Mouse (Mus musculus): ENCODE measurements around the gene Fam49a. TPM values are rescaled to one million over a fixed set of nuclear protein-coding genes. Genes with fewer than 3 reads are reported as not detected.

Fam49a gene
- polyA plus RNA-seq, 1 experiment from 2014 or later = 66.3 TPM

GRCm38 (mm10) chr12:12389271-12389670 lies 127.3 kb downstream of the Fam49a start:
- DNase-seq (ENCODE audit: low spot score) (no peak), ATAC-seq (ENCODE audit: low FRiP score) (no peak)
- no peaks in the 10 kb centered on the region for H3K4me1 ChIP-seq (replicated peaks; ENCODE audit: control insufficient read depth, insufficient read depth, low read length)
- no peaks in the 10 kb centered on the region for H3K36me3 ChIP-seq (replicated peaks; ENCODE audit: control insufficient read depth, insufficient read depth)
- H3K27me3 ChIP-seq (ENCODE audit: control insufficient read depth, insufficient read depth, low read length) = no peaks in the 10 kb centered on the region
- H3K9ac ChIP-seq = no peak overlapping the region
- H3K4me3 ChIP-seq (replicated peaks; ENCODE audit: low read length) = no peak overlapping the region
- H3K4me2 ChIP-seq (replicated peaks) = no peak overlapping the region
- no peak overlapping the region for H3K27ac ChIP-seq
- no peaks in the 10 kb centered on the region for H3K9me3 ChIP-seq (ENCODE audit: control insufficient read depth, low read length)
- 92% methylated on average over 1 of the region's 1 CpGs for WGBS

- ATAC-seq (ENCODE audit: low FRiP score) (no peak), DNase-seq (ENCODE audit: low spot score) (peak; percentile 69)
- Histone ChIP-seq H3K9ac (no peak overlapping the region), H3K4me3 (replicated peaks; ENCODE audit: low read length) (no peak overlapping the region), H3K27ac (no peak overlapping the region), H3K27me3 (ENCODE audit: control insufficient read depth, insufficient read depth, low read length) (no peaks in the 10 kb centered on the region), H3K36me3 (replicated peaks; ENCODE audit: control insufficient read depth, insufficient read depth) (no peaks in the 10 kb centered on the region), H3K9me3 (ENCODE audit: control insufficient read depth, low read length) (no peaks in the 10 kb centered on the region), H3K4me2 (replicated peaks) (no peak overlapping the region), H3K4me1 (replicated peaks; ENCODE audit: control insufficient read depth, insufficient read depth, low read length) (no peaks in the 10 kb centered on the region)
- WGBS = 29% methylated on average over 6 of the region's 6 CpGs
Measured at GRCm38 (mm10) chr12:12396224-12396623, 134.3 kb downstream of the Fam49a start.

DNA sequence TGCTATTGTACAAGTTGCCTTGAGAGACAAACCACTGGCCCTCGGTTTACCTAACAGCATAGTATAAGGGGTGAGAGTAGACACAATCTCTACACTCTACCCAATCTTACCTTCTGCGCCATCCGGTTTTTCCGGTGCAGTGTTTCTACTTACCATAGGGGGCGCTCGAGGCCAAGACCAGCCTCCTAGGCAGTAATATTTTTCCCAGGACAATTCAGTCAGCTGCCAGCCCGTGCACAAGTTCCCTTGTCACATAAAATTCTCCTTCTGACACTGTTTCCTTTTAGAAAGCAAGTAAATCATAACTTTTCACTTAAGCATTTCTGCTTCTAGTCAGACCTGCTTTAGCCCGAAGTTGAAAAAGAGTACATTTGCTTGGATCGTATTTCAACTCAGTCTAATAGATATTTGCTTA lies 139.1 kb downstream of the Fam49a start:
- WGBS = 52% methylated on average over 9 of the region's 9 CpGs
- no peaks in the 10 kb centered on the region for H3K4me1 ChIP-seq (replicated peaks; ENCODE audit: control insufficient read depth, insufficient read depth, low read length)
- H3K4me2 ChIP-seq (replicated peaks) = peak overlapping the region; percentile 20
- no peaks in the 10 kb centered on the region for H3K36me3 ChIP-seq (replicated peaks; ENCODE audit: control insufficient read depth, insufficient read depth)
- no peaks in the 10 kb centered on the region for H3K9me3 ChIP-seq (ENCODE audit: control insufficient read depth, low read length)
- H3K27me3 ChIP-seq (ENCODE audit: control insufficient read depth, insufficient read depth, low read length) = no peaks in the 10 kb centered on the region
- H3K9ac ChIP-seq = no peak overlapping the region
- H3K27ac ChIP-seq = no peak overlapping the region
- ATAC-seq (ENCODE audit: low FRiP score) (no peak), DNase-seq (ENCODE audit: low spot score) (no peak)
- H3K4me3 ChIP-seq (replicated peaks; ENCODE audit: low read length) = no peak overlapping the region

DNA sequence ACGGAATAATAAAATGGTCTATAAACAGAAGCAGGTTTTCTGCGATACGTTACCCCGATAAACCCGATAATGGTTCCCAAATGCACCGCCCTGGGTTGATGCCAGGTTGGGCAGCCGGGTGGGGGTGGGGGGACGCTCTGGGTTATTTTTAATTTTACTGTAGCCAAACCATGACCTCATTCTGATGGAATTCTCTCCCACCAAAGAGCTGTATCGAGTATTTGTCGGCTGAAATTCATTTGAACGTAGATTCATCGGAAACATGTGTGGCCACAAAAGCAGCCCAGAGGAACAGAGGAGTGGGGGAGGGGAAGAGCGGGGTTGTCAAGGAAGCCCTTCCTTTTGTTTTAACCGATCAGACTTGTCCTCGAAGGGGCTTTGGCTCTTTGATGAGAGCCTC lies 139.6 kb downstream of the Fam49a start:
- no peaks in the 10 kb centered on the region for H3K9me3 ChIP-seq (ENCODE audit: control insufficient read depth, low read length)
- H3K27ac ChIP-seq = no peak overlapping the region
- no peak overlapping the region for H3K9ac ChIP-seq
- no peak for DNase-seq (ENCODE audit: low spot score)
- no peak overlapping the region for H3K4me3 ChIP-seq (replicated peaks; ENCODE audit: low read length)
- H3K4me1 ChIP-seq (replicated peaks; ENCODE audit: control insufficient read depth, insufficient read depth, low read length) = no peaks in the 10 kb centered on the region
- no peaks in the 10 kb centered on the region for H3K36me3 ChIP-seq (replicated peaks; ENCODE audit: control insufficient read depth, insufficient read depth)
- WGBS = 61% methylated on average over 15 of the region's 15 CpGs
- H3K4me2 ChIP-seq (replicated peaks) = peak overlapping the region; percentile 20
- H3K27me3 ChIP-seq (ENCODE audit: control insufficient read depth, insufficient read depth, low read length) = no peaks in the 10 kb centered on the region
- ATAC-seq (ENCODE audit: low FRiP score) = no peak

- 62% methylated on average over 10 of the region's 10 CpGs for WGBS
- Histone ChIP-seq H3K4me1 (replicated peaks; ENCODE audit: control insufficient read depth, insufficient read depth, low read length) (no peaks in the 10 kb centered on the region), H3K36me3 (replicated peaks; ENCODE audit: control insufficient read depth, insufficient read depth) (no peaks in the 10 kb centered on the region), H3K9me3 (ENCODE audit: control insufficient read depth, low read length) (no peaks in the 10 kb centered on the region), H3K9ac (no peak overlapping the region), H3K4me3 (replicated peaks; ENCODE audit: low read length) (no peak overlapping the region), H3K4me2 (replicated peaks) (no peak overlapping the region), H3K27ac (no peak overlapping the region), H3K27me3 (ENCODE audit: control insufficient read depth, insufficient read depth, low read length) (no peaks in the 10 kb centered on the region)
- ATAC-seq (ENCODE audit: low FRiP score) (no peak), DNase-seq (ENCODE audit: low spot score) (no peak)
Measured at GRCm38 (mm10) chr12:12405491-12406110, 143.7 kb downstream of the Fam49a start.

- Histone ChIP-seq H3K9me3 (ENCODE audit: control insufficient read depth, low read length) (no peaks in the 10 kb centered on the region), H3K27me3 (ENCODE audit: control insufficient read depth, insufficient read depth, low read length) (no peaks in the 10 kb centered on the region), H3K4me2 (replicated peaks) (no peak overlapping the region), H3K4me1 (replicated peaks; ENCODE audit: control insufficient read depth, insufficient read depth, low read length) (no peaks in the 10 kb centered on the region), H3K36me3 (replicated peaks; ENCODE audit: control insufficient read depth, insufficient read depth) (no peaks in the 10 kb centered on the region), H3K27ac (no peak overlapping the region), H3K4me3 (replicated peaks; ENCODE audit: low read length) (no peak overlapping the region), H3K9ac (no peak overlapping the region)
- ATAC-seq (ENCODE audit: low FRiP score) = no peak
- DNase-seq (ENCODE audit: low spot score) = no peak
- WGBS = 76% methylated on average over 5 of the region's 5 CpGs
Measured at GRCm38 (mm10) chr12:12409044-12409443, 147.1 kb downstream of the Fam49a start.

GRCm38 (mm10) chr12:12412674-12413073 lies 150.7 kb downstream of the Fam49a start:
- no peaks in the 10 kb centered on the region for H3K27me3 ChIP-seq (ENCODE audit: control insufficient read depth, insufficient read depth, low read length)
- no peaks in the 10 kb centered on the region for H3K36me3 ChIP-seq (replicated peaks; ENCODE audit: control insufficient read depth, insufficient read depth)
- no peaks in the 10 kb centered on the region for H3K9me3 ChIP-seq (ENCODE audit: control insufficient read depth, low read length)
- H3K4me2 ChIP-seq (replicated peaks) = no peak overlapping the region
- ATAC-seq (ENCODE audit: low FRiP score) (no peak), DNase-seq (ENCODE audit: low spot score) (peak; percentile 82)
- no peak overlapping the region for H3K9ac ChIP-seq
- no peaks in the 10 kb centered on the region for H3K4me1 ChIP-seq (replicated peaks; ENCODE audit: control insufficient read depth, insufficient read depth, low read length)
- H3K27ac ChIP-seq = no peak overlapping the region
- 41% methylated on average over 5 of the region's 5 CpGs for WGBS
- no peak overlapping the region for H3K4me3 ChIP-seq (replicated peaks; ENCODE audit: low read length)

- no peak overlapping the region for H3K27ac ChIP-seq
- no peak for DNase-seq (ENCODE audit: low spot score)
- no peaks in the 10 kb centered on the region for H3K36me3 ChIP-seq (replicated peaks; ENCODE audit: control insufficient read depth, insufficient read depth)
- ATAC-seq (ENCODE audit: low FRiP score) = no peak
- H3K9ac ChIP-seq = no peak overlapping the region
- H3K9me3 ChIP-seq (ENCODE audit: control insufficient read depth, low read length) = no peaks in the 10 kb centered on the region
- WGBS = 2% methylated on average over 2 of the region's 2 CpGs
- no peak overlapping the region for H3K4me2 ChIP-seq (replicated peaks)
- H3K27me3 ChIP-seq (ENCODE audit: control insufficient read depth, insufficient read depth, low read length) = 0 out of 2 replicates have a peak, but pooled peaks cover 2% of the 10 kb centered on the region
- H3K4me1 ChIP-seq (replicated peaks; ENCODE audit: control insufficient read depth, insufficient read depth, low read length) = 0 out of 2 replicates have a peak, but pooled peaks cover 5% of the 10 kb centered on the region
- H3K4me3 ChIP-seq (replicated peaks; ENCODE audit: low read length) = no peak overlapping the region
Measured at GRCm38 (mm10) chr12:12420423-12420822, 158.5 kb downstream of the Fam49a start.

- peak overlapping the region; percentile 82 for H3K27ac ChIP-seq
- peak overlapping the region; percentile 79 for H3K4me2 ChIP-seq (replicated peaks)
- no peaks in the 10 kb centered on the region for H3K36me3 ChIP-seq (replicated peaks; ENCODE audit: control insufficient read depth, insufficient read depth)
- 0 out of 2 replicates have a peak, but pooled peaks cover 2% of the 10 kb centered on the region for H3K27me3 ChIP-seq (ENCODE audit: control insufficient read depth, insufficient read depth, low read length)
- H3K4me1 ChIP-seq (replicated peaks; ENCODE audit: control insufficient read depth, insufficient read depth, low read length) = 0 out of 2 replicates have a peak, but pooled peaks cover 5% of the 10 kb centered on the region
- ATAC-seq (ENCODE audit: low FRiP score) (peak; percentile 97), DNase-seq (ENCODE audit: low spot score) (peak; percentile 93)
- H3K4me3 ChIP-seq (replicated peaks; ENCODE audit: low read length) = peak overlapping the region; percentile 34
- no peaks in the 10 kb centered on the region for H3K9me3 ChIP-seq (ENCODE audit: control insufficient read depth, low read length)
- peak overlapping the region; percentile 92 for H3K9ac ChIP-seq
- 12% methylated on average over 25 of the region's 25 CpGs for WGBS
Measured at GRCm38 (mm10) chr12:12420841-12421579, 159.1 kb downstream of the Fam49a start.
